Mouse (Mus musculus) ovary, postnatal 10 days (tissue): ENCODE data around the gene Adgrl3.

ENCODE experiments used
- DNase-seq: peaks from one replicate; pipeline ENCODE4 v3.0.0; 2022; ENCODE audit warnings: low spot score

Gene Adgrl3

GRCm38 (mm10) chr5:81248724-81249123 lies 228.8 kb downstream of the Adgrl3 start:
- DNase-seq, result no peak

- no peak for DNase-seq
Observed at GRCm38 (mm10) chr5:81256091-81256490, 236.2 kb downstream of the Adgrl3 start.

- no peak for DNase-seq
Observed at GRCm38 (mm10) chr5:81269689-81270088, 249.8 kb downstream of the Adgrl3 start.

- DNase-seq, result no peak
Observed at GRCm38 (mm10) chr5:81275346-81276047, 255.6 kb downstream of the Adgrl3 start.

GRCm38 (mm10) chr5:81279246-81279645 lies 259.3 kb downstream of the Adgrl3 start:
- no peak for DNase-seq

DNA sequence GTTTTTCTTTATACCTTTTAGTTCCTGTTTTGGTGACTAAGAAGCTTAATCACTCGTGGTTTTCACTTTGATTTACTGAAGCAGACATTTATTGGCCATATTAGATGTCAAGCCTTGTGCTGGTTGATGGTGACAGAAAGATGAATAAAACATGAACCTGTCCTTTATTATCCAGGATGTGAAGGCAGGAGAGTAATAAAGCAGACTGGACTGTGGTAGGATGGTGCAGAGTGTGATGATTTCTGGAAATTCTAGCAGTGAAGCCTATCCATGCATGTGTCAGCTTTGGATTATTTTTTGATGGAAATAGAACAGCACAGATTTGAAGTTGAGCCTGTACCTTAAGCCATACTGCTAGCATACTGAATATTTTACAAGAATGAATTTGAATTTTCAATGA lies 265.7 kb downstream of the Adgrl3 start:
- no peak for DNase-seq

DNA sequence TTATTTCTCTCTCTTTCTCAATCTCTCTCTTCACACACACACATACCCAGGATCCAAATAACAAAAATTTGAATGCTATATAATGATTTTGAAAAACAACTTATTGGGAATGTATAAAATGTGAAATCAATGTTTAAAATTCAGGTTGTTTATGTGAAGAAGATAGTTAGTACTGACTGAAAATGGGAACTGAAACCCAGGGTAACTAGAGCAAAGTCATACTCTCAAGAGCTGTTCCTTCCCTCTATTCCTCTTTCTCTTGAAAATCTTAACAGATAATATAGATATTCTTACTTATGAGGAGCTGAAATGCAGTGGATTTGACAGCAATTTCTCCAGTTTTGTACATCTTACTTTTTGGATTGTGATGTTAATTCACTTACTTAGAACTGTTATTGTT lies 281.9 kb downstream of the Adgrl3 start:
- no peak for DNase-seq

- DNase-seq, result no peak
Observed at GRCm38 (mm10) chr5:81317406-81318112, 297.6 kb downstream of the Adgrl3 start.

GRCm38 (mm10) chr5:81321276-81321934 lies 301.5 kb downstream of the Adgrl3 start:
- DNase-seq, result no peak

GRCm38 (mm10) chr5:81322064-81322463 lies 302.1 kb downstream of the Adgrl3 start:
- no peak for DNase-seq

DNA sequence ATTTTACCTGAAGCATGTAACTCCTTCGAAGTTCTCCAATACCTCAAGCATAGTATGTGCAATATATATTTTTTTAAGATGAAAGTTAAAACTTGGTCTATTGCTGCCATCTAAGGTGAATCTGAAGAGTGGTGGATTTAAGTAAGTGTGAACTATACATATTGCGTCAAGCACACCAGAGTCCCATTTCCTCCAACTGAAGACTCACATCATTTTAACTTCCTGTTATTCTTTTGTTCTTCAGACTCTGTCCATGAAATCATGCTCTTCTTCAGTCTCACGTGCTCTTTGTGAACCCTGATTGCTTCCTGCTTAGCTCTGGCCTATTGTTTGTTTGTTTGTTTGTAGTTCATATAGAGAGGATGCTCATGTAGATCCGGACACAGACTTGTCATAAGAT lies 307.0 kb downstream of the Adgrl3 start:
- DNase-seq, result no peak

DNA sequence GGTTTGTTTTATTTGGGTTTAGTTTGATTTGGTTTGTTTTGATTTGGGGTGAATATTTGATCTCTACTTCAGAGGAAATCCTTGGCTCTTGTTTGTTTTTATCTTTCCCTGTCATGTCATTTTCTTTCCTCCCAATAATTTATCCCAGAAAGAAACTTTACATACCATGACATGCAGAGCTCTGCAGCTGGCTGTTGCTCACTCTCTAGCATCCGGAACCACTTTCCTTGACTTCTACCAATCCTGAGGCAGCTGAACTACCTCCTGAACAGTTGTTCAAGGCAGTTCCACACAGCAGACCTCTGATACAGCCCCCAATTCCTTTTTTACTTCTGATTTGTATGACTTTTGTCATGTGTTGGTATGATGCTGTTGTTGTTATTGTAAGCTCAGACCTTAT lies 307.5 kb downstream of the Adgrl3 start:
- DNase-seq, result no peak

- no peak for DNase-seq
Observed at GRCm38 (mm10) chr5:81329571-81329971, 309.6 kb downstream of the Adgrl3 start.

DNA sequence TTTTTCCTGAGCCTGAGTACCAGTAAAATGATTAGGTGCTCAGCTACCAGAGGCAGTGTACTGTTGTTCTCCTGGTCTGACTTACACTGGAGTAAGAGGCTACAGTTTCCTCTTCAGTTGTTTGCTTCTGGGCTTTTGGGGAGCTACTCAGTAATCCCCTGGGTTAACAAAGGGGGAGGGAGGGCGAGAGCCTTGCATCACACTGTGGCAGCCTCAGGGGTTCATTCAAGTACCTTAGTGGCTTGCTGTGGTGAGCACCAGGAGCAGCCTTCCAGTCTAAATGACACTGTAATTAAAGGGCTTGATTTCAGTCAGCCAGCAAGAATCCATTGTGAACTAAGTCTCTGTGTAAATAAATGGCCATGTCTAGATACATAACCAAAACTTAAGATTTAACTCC lies 324.4 kb downstream of the Adgrl3 start:
- no peak for DNase-seq

GRCm38 (mm10) chr5:81345096-81345435 lies 325.1 kb downstream of the Adgrl3 start:
- no peak for DNase-seq

DNA sequence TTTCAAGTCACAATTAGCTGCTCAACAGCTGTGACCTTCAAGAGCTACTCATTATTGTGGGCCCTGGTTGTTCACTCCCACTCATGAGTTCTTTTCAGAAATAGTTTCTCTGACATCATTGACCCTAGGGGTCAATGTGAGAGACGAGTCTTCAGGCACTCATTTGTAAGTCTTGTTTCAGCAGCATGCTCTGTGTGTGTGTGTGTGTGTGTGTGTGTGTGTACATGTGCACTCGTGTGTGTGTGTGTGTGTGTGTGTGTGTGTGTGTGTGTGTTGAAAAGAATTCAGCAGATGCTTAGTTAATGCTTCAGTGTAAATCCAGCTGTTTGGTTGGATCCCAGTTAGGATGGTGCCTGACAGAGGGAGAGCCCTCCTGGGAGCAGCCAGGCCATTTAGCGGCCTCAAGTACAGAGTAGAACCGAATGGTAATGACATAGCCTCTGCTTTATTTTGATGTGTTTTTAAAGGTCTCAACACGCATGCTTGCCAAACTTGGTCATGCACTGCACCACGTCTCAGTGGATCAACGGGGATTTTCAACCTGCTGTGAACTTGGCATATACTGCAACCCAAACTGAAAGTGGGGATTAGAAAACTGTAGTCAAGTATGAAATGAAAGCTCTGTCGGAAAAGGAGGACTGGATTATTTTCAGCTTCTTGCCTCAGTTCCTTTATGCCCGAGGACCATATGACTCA lies 325.6 kb downstream of the Adgrl3 start:
- DNase-seq, result no peak

DNA sequence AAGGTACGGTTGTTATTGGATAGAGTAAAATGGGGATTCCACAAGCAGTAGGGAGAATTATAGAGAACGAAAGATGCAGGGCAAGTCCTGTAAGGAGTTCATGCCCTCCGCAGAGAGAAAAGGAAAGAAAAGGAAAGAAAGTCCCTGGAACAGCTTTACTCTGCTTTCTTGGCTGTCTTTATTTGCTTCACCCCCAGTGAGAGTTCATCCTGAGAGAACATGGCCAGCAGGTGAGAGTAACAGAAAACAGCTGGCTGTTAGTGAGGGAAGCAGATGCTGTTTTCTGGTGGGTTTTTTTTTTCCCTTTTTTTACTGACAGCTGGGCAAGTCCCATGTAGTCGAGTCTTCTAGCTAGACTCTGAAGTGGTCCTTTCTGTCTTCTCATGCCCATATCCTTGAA lies 327.6 kb downstream of the Adgrl3 start:
- no peak for DNase-seq

DNA sequence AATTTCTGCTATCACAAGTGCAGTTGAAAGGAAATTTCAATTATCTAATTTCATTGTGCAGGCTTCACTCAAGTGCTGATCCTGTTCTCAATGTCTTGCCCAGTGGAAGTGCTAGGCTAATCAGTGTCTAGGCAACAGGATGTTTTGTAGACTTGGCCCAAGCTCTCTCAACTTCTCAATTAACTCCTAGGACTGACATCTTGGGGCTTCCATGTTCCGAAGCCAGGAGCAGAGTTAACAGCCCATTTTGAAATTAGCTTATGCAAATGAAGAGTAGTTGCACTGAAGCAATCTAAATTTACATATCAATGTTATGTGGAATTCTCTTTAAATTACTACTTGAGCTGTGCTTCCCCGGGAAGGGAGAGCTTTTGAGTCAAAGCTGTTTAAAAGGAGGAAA lies 339.6 kb downstream of the Adgrl3 start:
- no peak for DNase-seq

- no peak for DNase-seq
Observed at GRCm38 (mm10) chr5:81364198-81364643, 344.3 kb downstream of the Adgrl3 start.

DNA sequence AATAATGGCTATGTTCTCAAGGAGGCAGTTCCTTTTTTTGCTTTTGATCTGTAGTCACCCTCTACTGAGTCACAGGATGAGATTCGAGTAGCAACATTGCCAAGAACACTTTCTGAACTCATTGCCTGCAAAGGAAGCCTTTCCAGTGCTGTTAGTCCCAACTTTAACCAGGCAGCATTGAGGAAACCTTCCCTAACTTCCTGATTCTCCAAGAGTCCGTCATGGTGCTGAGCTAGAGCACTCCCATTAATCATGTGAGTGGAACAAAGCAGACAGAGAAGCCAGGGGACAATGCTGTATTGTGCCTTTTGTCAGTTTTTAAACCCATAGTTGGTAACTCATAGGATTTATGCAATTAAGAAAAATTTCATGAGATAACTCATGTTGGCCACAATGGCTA lies 345.3 kb downstream of the Adgrl3 start:
- no peak for DNase-seq

DNA sequence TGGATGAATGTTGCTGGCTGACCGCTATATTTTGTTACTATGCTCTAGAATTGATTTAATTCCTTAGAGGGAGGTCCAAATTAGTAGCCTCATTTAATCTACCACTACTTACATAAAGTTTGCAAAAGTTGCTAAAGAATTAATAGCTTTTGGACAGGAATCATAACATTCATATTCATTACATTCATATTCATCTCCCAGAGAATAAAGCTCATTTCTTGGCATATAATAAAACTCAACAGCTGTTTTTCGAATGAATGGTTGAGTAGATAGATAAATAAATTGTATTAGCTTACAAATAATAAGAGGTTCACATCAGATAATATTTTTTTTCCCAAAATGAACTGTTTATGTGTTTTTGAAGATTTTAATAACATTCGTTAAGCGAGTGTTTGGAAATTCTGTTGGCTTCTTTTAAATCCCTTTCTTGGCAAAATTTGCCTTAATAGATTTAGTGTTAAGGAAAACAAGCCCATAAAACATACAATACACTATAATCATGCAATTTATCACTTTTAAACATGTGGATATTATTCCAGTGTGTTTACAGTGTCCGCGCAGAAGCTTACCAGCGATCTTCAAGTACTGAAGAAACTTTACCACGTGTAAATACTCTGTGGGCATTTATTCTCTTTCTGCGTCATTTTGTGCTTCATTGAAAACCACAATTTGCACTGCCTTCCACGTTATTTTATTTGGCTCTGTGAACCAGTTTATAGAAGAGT lies 350.4 kb downstream of the Adgrl3 start:
- no peak for DNase-seq

DNA sequence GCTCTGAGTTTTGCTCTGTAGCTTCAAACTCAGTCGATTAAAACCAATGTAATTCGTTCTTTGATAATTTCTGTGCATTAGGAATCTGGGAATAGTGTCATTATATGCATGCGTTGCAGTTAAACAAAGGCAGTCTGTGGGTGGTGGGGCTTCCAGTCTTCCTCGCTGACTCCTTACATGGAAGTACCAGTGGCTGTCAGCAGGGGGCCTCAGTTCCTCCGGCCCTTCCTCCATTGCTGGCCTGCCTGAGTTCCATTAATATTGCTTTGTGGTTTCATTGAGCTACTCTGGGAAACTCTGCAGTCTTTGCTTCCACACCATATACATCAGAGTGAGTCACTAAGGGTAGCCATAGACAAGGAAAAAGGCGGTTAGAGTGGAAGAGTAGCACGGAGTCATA lies 356.1 kb downstream of the Adgrl3 start:
- no peak for DNase-seq
